Mouse (Mus musculus) natural killer cell, adult 2 months (primary cell): ENCODE data around the gene Dnmt3b.
"Not testable (repeated sequence)": the region's sequence is repeated elsewhere in the genome, so short reads cannot be mapped to it uniquely, and the experiment has no call there.

ENCODE experiments used
- DNase-seq, 2 experiments: peaks; one replicate each; pipeline ENCODE4 v3.0.0; 2022; ENCODE audit warnings: low spot score in 2 of 2

Gene Dnmt3b

DNA sequence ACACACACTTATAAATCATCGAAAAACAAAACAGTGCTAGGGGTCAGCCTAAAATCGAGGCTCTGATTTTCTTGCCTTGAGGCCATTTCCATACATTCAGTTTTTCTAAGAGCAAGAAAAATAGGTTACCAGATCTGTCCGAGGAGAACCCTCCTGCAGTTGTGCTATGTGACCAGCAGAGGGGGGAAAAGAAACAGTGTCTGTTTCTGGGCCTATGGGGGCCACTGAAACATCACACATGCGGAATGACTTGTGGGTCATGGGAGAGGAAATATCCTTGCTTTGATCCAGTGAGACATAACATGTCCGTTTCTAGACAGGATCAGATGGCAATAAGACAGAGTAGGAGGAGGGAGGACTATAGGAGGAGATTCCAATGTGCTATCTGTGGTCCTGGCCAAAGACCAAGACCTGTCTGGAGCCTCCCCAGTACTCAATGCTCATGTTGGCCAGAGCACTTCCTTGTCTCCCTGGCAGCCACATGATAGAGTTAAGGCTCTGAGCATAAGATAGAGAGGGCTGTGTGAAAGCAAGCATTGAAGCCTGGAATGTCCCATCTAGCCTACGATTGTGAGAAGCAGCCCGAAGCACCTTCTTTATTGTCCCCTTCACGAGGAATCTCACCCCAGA, 61.6 kb downstream of the Dnmt3b start:
- DNase-seq, result no peak

DNA sequence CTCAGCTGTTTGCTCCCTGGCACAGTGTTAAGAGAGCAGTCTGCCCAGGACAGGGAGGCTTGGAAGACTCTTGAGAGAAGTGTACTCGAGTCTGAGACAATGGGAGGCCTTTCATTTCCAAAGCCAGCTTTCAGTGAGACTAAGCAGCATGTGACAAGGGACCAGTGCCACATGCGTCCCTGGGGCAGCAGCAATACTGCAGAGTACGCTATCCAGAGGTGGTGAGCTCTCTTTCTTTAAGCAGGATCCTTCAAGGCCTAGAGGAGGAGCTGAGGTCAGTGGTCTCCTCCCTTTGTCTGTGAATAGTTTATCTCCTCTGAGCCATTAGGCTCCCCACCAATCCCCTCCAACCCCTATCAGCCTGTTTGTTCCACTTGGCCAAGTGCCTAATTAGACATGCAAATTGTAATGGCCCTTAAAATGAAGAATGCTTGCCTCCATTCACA, 63.4 kb downstream of the Dnmt3b start:
- DNase-seq, result no peak

DNA sequence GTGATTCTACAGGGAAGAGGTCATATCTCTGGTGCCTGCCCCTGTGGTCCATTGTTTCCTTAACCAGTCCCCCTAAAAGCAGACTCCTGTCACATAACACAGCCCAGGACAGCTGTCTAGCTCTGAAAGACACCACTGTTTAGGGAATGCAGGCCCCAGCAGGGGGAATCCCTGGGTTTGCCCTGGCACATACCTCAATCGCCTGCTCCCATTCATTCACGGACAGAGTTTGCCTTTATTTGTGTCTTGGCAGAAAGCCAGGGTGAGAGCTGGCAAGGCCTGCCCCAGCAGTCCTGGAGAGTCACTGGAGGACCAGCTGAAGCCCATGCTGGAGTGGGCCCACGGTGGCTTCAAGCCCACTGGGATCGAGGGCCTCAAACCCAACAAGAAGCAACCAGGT, 64.0 kb downstream of the Dnmt3b start:
- no peak for DNase-seq

DNA sequence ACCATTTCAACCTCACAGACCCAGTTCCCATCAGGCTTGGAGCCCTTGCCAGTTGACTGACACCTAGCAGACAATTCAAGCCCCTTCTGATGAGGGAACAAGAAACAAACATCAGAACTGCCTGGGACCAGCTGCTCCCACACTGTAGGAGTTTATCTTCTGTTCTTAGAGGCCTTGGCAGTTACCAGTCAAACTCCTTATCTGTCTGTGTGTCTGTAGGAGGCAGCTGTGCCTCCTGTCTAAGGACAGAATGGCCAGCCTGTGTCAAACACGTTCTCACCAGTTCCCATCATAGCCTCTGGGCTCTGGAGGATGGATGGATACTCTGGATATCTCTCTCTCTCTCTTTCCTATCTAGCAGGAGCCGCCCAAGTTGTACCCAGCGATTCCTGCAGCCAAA, 68.6 kb downstream of the Dnmt3b start:
- DNase-seq, result not testable (repeated sequence)

DNA sequence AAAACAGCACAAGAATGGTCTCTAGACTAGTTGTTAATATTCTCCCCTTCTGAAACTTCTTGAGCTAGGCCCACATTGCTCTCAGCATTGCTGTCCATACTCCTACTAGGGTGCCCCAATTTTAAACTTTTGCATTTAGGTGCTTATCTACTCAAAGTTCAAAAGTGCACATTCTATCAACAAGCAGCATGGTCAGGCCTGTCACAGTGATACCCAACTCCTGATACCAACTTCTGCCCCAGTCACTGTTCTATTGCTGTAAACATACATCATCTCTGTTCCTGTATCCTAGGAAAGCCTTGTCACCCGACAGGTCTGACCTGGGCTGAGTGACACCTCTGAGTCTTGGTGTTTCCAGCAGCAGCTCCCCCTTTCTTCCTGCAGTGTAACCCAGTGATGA, 73.8 kb downstream of the Dnmt3b start:
- DNase-seq, result no peak

DNA sequence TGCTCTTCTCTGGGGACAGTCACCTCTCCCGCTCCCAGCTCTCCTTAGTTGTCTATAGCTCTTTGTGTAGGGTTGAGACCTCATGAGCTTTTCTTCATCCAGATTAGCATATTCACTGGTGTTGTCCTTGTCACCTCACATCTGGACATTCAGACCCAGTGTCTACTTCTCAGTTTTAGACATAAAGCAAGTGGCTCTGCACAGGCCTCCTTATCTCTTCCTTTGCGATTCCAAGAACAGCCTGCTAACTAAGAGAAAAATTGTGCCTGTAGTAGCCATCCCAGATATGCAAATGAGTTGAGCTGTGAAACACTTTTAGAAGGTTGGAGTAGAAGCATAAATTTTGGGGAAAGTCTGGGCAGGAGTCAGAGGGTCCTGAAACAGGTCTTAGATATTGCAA, 75.2 kb downstream of the Dnmt3b start:
- no peak for DNase-seq

DNA sequence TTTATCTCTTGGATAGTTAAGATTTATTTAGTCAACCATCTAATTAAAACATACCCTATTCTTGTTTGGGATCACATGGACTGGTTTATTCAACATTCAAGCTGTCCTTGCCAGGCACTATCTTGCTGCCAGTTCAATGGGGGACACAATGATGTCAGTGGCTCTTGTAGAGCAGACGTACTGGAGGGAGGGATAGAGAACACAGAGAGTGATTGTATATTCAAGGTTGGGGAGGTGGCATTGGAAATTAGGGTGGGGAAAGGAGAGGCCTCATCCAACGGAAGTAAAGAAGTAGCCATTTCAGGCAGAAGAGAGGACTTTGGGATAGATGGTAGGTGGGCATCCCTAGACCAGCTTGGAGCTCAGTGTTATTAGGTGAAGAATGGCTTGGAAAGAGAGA, 75.6 kb downstream of the Dnmt3b start:
- no peak for DNase-seq

DNA sequence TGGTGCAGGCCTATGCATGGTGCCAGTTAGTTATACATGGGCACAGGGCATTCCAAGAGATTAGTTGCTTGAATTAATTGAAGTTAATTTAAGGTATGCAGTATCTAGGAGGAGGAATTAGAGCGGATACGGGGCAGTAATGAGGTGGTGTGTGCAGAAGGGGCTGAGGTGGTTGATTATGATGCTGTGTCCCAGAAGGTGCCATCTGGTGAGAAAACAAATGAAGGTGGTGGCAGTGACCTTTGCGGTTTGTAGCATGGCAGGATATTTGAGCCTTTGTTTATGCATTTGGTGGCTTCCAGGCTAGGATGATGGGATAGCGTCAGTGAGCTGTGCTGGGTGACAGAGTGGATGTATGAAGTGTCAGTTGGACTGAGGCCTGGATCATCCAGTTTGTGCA, 76.0 kb downstream of the Dnmt3b start:
- no peak for DNase-seq

DNA sequence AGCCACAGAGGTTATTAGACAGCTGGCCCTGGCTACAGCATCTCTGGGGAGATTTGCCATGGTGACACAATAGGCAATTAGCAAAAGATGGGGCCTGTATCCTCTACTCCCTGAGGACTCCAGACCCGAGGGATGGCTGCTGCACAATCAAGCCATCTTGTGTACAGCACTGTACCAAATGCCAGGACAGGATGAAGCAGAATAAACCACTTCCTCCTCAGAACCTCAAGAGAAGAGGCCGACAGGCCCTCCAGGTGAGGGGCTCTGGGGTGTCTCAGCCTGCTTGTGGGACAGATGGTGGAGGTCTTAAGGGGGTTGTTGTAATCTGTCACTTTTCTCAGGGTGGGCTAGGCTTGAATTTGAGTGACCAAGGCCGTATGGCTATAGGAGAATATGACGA, 84.8 kb downstream of the Dnmt3b start:
- no peak for DNase-seq
